Mouse (Mus musculus) spleen, adult 2 months (tissue): ENCODE measurements around the gene Gpam.

Experiments used
- CTCF ChIP-seq: fragments of 200-500 bp; IDR thresholded peaks from 2 replicates; pipeline ENCODE4 v1.5.1; 2011; ENCODE audit warnings: mild to moderate bottlenecking, inconsistent platforms; ENCODE audit not compliant: insufficient read depth, insufficient read length, insufficient replicate concordance; ENCODE audit errors: extremely low read depth
- POLR2A ChIP-seq: fragments of 200-500 bp; IDR thresholded peaks from 2 replicates; pipeline ENCODE4 v1.6.1; 2011; ENCODE audit warnings: low read depth, low read length, inconsistent platforms

GRCm38 (mm10) chr19:55057483-55057882 lies 69.6 kb downstream of the Gpam start:
- TF ChIP-seq POLR2A (no peak), CTCF (no peak)
